Mouse (Mus musculus) thymus, postnatal 36 days (tissue): ENCODE measurements around the gene Lcn2.

Source experiments
- DNase-seq, 2 experiments: peaks; one replicate each; pipeline ENCODE4 v3.0.0; 2022; ENCODE audit warnings: mixed read lengths in 2 of 2

Lcn2 gene

DNA sequence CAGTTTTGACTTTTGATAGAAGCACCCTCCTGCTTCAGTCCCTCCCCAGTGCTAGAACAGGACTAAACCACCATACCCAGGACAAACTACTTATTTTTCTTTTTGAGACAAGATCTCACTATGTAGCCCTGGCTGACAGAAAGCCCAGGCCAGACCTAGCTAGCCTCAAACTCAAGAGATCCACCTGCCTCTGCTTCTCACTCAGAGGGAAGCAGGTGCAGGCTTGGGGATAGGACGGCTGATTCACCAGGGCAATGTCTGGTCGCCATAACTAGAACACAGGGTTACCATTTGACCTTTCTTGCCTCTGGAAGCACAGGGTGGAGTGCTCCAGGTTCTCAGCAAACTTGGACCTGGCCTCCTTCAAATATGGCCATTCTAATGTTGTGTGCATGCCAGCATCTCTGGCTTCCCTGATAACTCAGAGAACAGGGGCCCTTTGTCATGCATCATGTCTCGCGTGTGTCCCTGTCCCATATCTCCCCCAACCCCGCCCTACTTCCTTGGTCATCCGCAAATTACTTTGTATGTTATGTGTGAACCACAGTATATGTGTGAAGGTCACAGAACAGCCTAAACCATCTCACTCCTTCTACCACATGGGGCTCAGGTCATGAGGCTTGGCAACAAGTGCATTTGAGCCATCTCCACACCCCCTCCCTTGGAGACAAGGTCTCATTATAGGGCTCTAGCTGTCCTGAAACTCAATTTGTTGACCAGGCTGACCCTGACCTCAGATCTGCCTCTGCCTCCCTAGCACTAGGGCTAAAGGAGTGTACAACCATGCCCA lies 24.9 kb upstream of the Lcn2 start:
- DNase-seq, result no peak

DNA sequence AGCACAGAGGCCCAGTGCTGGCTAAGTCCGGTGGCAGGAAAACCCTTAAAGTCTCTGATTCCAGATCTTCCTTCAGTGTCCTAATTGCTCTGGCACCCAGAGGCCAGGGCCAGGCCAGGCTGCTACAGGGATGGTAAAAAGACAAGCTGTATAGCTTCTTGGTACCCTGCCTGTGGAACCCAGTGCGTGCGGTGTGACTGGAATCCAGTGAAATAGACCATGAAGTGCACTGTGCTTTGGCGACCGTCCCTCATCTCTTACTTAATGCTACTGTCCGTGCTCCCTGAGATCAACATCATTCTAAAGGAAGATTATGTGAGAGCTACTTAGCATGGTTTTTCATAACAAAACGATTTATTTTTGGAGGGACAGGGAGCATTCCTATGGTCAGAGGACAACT lies 23.4 kb upstream of the Lcn2 start:
- no peak for DNase-seq

DNA sequence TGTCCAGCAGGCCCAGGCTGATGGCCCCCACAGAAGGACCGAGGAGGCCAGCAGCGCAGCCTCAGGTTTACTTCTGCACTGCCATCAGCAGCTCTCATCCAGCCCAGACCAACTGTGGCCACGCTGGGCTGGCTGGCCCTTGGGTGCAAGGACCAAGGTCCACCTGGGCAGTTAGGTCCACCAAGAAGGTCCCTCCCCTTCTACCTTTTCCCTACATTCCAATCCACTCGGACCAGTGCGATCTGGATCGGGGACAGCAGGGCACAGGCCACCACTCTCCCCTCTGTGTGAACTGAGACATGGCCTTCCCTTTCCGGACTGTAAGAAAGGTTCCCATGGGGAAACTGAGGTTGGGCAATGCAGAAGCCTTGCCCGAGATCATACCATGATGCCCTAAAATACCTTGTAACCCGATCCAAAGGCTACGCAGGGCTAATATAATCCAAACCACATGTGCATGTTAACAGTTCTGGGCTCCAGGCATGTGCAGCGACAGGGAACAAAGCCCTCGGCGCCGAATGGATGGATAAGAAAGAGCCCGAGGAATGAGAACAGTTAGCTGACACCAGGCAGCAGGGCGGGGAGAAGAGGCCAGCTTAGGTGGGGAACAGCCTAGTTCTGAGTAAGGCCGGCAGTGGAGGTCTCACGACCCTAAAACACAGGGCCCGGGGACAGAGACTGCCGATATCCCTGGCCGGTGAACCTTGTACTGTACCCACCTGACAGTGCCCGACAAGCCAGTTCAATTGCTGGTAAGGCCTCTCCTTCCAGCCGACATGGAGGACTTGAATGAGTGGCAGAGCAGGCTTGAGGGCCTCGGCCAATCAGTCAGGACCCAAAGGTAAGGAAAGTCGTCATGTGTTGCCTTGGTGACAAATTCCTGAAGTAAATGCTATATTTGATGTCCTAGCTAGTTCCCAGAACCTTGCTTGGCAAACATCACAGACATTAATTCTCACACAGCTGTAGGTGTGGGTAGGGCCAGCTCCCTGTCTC lies 20.7 kb upstream of the Lcn2 start:
- no peak for DNase-seq

DNA sequence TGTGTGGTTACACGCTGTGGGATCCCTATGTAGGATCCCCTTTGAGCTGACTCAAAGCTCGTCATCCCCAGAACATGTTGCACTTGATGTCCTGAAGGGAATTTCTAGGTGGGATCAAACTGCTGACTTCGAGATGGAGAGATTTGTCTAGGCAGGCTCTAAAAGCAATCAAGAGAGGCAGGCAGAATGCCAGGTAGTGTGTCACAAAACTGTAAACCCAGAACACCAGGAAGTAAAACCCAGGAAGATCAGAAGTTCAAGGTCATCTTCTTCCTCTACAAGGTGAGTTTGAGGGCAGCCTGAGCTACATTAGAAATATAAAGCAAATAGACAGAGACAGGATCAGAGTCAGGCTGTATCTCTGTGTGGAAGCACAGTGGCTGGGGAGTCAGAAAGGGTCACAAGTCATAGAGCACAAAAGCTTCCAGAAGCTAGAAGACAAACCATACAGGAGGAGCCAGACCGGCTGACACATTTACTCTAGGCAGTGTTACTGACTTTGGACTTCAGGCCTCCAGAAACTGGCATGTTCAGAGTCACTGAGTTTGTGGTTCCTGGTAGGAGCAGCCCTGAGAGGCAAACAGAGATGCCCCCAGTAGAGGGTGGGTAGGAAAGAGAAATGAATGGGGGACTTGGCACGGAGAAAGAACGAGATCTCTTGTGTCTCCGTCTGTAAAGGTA lies 19.2 kb upstream of the Lcn2 start:
- DNase-seq, result no peak

DNA sequence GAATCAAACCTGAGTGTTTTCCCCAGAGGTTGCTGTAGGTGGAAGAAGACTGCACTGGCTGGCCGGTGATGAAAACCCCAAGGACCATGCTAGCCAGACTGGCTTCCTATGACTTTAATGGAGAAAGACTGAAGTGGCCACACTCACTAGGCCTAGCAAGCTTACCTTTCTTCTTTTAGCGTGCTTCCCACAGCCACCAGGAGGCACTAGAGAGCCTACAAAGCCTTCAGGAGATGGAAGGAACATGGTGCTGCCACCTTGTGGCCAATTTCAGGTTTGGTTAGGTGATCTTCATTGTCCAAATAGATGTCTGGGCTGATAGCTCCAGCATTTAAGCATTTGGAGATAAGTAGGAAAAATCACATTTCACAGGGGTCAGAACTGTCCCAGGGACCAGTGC lies 16.6 kb upstream of the Lcn2 start:
- peak; percentile 86 to 92 for DNase-seq

DNA sequence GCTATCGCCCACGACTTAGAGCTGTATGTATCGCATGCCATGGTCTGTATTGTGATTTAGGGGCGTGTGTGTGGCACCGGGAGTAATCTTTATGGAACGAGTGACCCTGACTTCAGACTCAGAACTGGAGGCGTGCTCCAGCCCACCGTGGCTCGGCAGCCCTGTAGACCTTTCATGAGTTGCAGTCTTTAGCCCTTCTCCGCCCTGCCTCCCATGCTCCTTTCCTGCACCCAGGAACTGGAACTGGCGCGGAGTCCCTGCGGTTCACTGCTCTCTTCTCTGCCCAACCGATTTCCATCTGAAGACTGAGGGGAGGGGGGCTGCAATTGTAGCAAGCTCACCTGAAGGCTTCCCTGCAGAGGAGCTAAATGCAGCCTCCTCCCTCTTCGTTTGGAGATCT lies 8.6 kb upstream of the Lcn2 start:
- peak; percentile 15 to 27 for DNase-seq

DNA sequence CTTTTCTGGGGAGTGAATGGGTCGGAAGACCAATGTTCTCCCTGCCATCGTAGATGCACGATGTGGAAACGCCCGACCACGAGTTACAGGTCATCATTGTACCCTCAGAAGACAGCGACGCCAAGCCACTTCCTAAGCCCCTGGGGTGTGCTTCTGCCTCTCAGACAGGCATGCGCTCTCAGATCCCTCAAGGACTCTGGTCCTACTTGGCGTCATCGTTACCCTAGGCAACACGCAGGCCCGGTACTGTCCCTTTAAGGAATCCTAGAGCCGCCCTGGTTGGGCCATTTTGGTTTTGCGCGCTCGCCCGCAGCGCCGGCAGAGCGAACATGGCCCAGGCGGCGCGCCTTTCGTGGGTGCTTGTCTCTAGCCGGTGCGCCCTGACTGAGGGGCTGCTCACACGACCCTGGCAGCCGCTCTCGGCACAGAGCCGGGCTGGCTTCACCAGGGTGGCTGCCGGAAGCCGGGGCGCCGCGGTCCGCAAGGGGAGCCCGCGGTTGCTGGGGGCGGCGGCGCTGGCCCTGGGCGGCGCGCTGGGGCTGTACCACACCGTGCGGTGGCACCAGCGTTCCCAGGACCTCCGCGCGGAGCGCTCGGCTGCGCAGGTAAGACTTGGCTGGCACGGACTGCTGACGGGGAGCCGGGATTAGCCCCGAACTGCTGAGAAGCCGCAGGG lies 8.0 kb upstream of the Lcn2 start:
- peak; percentile 71 to 76 for DNase-seq

DNA sequence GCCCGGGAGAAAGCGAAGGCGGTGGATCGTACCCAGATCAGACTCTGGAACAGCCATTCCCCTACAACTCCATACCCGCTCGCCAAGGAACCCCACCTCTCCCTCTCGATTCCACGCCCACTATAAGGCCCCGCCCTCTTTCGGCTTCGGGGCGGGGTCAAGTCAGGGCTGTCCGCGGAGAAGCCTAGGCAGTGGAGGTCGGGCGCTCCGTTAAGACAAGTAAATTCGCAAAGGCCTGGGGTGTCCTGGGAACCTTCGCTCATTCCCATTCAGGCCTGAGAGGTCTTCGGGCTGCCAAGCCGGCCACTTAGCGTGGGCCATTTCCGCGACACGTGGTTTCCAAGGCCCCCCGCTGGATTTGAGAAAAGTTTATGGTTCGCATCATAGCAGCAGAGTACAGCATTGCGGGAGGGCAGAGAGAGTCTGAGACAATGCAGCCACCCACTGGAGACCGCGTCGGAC lies 7.5 kb upstream of the Lcn2 start, which contains the start of gene Ptges2:
Ptges2 (plus strand) TSS at position 413 of the 462 bp plus-strand sequence.
- DNase-seq, result peak; percentile 91 to 95

DNA sequence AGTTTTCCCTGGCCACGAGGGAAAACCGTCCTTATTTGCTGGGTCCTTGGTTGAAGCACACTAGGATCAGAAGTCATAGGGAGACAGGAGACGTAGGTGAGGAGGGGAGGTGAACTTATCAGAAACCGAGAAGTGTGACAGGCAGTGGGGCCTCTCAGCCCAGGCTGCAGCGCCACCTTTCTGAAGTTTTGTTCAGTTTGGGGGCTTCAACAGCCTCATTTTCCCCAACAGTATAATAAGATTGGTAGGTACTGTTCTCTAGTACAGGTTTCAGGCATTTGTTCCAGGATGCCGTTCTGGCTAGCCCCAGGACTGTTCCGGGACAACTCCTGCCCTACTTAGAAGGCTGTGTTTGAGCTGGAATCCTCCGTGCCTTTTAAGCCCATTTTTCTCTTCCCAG lies 6.9 kb upstream of the Lcn2 start:
- DNase-seq, result peak; percentile 66 to 70

DNA sequence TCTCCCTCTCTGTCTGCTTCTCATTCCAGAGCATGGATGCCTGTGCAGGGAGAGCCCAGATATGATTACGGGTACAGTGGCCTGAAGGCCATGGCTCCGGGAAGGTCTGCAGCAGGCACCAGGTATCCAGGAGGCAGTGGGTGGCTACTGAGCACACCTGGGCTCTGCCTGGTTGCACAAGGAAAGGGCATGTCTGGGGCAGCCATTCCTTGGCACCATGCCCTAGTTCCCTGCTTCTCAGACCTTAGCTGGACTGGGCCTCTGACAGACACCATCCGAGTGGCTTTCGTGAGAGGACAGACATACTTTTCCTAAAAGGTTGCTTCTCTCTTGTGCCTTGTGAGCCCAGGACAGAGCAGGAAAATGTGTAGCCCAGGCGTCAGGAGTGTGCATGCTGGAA lies 4.0 kb upstream of the Lcn2 start:
- no peak for DNase-seq

DNA sequence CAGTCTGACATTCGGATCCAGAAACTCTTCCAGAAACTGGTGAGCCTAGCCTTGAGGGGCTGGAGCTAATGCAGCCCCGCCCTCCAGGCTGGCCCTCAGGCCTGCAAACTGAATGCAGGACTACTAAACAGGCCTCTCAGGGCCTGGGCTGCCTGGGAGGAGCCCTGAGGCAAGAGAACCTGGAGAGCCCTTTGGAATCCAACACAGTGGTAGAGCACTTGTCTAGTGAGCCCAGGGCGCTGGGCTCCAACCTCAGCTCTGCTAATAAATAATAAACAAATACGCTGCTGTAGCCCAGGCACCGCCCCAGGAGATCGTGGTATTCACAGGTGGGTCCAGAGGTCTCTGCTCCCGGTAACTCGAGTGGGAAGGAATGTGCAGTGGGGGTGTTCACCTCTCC lies 2.8 kb upstream of the Lcn2 start:
- DNase-seq, result no peak

DNA sequence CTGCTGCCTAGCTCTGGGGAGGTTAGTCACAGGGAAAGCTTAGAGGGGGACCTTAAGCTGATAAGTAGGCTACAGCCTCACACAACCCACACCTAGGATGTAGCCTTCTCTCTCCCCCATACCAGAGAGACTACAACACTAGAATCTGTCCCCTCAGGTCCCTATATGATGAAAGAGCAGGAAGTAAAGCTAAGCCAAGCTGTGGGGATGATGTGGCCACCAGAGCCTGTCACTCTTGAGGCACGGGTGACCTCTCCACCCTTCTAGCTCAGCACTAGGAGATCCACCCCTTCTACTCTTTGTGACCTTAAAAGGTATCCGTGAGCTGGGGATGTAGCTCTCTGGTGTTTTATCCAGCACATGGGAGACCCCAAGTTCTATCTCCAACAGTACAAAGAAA lies 1.1 kb upstream of the Lcn2 start:
- no peak for DNase-seq

DNA sequence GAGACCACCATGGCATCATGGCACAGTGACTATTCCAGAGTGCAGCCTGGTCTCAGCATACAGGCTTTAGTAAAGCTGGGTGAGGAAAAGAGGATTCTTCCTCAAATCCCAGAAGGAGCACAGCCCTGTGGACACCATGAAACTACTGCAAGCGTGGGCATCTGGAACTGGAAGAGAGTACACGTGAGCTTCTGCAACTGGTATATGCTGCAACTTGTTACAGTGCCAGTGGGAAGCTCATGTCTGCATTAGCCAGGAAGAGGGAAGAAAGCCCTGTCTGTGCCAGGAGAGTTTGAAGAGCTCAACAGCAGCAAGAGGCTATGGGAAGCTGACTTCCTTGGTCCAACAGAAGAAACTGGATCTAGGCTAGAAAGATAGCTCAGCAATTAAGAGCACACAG lies 5.4 kb downstream of the Lcn2 start:
- no peak for DNase-seq

DNA sequence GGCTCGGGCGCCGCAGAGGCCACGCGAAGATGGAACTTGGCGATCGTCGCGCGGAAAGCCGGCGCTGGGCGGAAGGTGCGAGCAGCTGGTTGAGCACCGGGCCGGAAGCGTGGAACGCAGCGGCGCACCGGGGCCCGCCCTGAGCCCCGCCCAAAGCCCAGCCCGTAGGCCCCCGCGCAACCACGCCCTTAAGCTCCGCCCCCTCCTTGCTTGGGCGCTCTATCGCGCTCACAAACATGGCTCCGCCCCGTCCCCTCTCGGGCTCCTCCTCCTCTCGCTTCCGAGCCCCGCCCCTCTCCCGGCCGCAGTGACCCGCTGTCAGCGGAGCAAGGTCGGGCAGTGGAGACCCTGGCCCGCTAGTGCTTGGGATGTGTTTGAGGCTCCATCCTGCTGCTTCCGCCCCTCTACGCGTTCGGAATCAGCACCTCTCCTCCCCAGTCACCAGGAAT lies 6.3 kb downstream of the Lcn2 start, which contains the start of gene 1110008P14Rik:
1110008P14Rik (minus strand) TSS at position 164 of the 449 bp plus-strand sequence.
- DNase-seq, result peak; percentile 96 to 97

DNA sequence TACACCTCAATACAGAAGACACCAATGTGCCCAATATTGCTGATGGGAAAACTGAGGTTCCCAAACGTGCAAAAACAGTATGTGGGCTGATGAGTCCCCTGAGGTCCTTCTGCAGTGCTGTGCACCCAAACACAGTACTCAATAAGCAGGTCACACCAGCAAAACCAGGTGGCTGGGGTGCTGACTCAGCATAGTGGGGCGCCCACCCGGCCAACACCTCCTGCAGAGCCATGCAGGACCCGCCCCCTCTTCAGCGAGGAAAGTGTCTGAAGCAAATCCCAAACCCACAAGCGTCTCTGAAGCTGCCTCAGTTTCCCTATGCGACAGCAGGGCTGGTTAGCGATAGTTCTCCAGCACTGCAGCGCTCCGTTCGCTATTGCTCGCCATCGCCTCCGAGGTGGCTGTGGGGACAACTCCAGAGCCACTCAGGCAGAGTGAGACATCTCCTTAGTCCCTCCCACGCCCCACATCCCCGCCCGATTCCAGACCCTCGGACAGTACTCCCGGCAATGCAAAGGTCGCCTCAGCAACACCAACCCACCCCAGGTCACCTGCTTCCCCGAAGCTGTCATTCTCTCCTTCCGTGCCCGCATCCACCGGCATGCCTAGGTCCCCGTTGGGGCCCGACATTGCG lies 6.8 kb downstream of the Lcn2 start:
- peak; percentile 52 to 77 for DNase-seq

DNA sequence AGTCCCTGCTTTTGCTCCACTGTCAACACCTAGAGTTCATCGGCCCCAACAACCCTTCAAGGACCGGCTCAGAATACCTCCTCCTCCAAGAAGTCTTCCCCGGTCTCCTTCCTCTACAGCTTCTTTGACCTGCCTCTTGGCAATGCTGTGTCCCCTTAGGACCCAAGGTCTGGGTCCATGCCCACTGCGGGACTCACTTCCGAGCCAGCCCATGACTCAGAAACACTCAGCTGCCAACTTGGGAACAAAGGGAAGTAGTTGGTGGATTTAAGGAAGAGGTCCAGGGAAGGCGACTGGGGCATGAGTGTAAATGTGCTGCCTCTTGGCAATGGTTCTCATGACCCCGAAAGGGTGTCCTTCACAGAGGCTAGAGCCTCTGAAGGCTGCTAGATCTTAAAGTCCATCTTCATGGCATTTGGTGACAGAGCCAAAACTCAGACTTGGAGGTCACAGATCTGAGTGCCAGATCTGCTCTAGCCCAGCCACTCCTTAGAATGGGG lies 8.0 kb downstream of the Lcn2 start:
- DNase-seq, result no peak

DNA sequence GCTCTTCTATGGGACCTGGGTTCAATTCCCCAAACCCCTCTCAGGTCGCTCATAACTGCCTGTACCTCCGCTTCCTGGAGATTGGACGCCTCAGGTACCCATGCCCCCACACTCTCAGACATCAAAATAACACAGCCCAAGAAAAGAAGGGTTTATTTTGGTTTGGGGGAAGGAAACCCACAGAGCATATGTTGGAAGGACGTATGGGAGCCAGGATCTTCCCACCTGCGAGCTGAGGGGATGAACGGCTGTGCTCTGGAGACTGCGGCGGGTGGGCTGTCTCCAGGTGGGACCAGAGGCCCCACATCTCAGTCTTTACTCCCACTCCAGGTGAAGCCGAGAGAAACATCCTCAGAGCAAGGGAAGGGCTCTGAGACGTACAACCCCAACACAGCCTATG lies 11.1 kb downstream of the Lcn2 start:
- no peak for DNase-seq

DNA sequence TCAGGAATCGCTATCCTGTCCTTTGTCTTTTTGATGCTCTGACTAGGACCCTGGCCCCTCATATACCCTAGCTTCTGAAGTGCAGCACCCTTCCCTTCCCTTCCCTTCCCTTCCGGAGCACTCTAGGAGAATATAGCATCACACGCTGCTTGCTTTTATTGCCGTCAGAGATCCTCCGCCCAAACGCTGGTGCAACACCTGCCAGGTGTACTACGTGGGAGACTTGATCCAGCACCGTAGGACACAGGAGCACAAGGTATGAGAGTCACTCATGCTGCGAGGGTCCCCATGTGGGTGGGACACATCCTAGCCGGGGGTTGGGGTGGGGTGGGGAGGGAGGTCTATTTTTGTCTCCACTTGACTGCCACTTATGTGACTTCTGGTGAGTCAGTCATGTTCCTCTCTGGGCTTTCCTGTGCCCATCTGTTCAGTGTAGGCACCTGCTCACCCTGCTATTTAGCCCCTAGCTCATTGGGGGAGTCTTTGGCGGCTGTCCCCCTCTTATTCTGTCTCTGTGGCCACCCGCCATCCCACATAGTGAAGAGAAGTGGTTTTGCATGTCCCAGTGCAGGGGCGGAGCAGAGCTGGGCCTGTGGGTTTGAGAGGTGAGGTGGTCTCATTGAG lies 12.6 kb downstream of the Lcn2 start:
- DNase-seq, result no peak

DNA sequence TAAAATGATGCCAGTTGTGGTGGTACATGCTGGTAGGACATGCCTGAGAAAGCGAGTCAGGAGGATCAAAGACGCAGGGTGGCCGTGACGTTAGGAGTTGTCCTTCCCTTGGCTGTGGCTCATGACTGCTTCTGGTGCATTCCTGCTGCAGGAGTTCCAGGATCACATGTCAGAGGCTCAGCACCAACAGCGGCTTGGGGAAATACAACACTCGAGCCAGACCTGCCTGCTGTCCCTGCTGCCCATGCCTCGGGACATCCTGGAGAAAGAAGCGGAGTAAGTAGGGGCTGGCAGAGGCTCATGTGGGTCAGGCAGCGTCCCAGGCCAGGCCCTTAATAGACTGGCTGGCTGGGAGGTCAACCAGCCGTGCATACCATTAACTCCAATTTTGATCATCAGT lies 13.9 kb downstream of the Lcn2 start:
- no peak for DNase-seq

DNA sequence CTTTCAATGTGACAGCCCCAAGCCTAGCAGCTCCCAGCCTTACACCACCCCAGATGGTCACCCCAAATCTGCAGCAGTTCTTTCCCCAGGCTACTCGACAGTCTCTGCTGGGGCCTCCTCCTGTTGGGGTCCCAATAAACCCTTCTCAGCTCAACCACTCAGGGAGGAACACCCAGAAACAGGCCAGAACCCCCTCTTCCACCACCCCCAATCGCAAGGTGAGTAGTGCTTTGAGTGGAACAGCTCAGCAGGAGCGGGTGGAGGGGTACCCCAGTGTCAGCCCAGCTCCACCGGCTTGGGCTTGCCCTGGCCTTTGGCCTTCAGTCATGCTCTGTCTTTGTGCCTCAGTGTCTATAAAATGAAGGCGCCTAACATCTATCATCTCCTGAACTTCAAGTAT lies 20.7 kb downstream of the Lcn2 start:
- no peak for DNase-seq

DNA sequence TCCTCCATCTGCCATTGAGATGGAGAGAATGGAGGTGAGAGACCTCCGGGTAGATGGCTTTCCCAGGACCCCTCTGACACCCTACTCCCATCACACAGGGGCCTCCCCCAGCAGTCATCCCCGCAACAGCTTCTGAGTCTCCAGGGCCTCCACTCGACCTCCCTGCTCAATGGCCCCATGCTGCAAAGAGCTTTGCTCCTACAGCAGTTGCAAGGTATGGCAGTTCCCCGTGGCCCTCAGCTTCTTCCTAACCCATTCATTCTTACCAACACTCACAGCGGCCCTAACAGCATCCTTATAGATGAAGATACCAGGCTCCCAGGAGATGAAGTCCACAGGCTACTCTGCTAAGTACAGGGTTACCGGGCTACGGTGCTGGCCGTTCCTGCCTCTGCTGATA lies 23.9 kb downstream of the Lcn2 start:
- no peak for DNase-seq
